Mouse (Mus musculus) cerebellum, postnatal 10 days (tissue): ENCODE data around the gene Fktn.
"Not testable (repeated sequence)": the region's sequence is repeated elsewhere in the genome, so short reads cannot be mapped to it uniquely, and the experiment has no call there.

Experiments used
- DNase-seq, 2 experiments: peaks; one replicate each; pipeline ENCODE4 v3.0.0; 2021; ENCODE audit warnings: mixed read lengths in 2 of 2

Gene Fktn

GRCm38 (mm10) chr4:53713704-53714050 lies at the start of gene Fktn:
Gene Fktn, plus strand, starts transcription at chr4:53713998.
- no peak for DNase-seq

- DNase-seq: no peak
Measured at GRCm38 (mm10) chr4:53682092-53682491, 31.7 kb upstream of the Fktn start.

GRCm38 (mm10) chr4:53688965-53689364 lies 24.8 kb upstream of the Fktn start:
- no peak for DNase-seq

- peak; percentile 29 to 42 for DNase-seq
Measured at GRCm38 (mm10) chr4:53691418-53691817, 22.4 kb upstream of the Fktn start.

- DNase-seq: not testable (repeated sequence)
Measured at GRCm38 (mm10) chr4:53709166-53709565, 4.6 kb upstream of the Fktn start.

- DNase-seq: no peak
Measured at GRCm38 (mm10) chr4:53710021-53710420, 3.8 kb upstream of the Fktn start.

- DNase-seq: no peak
Measured at GRCm38 (mm10) chr4:53710555-53711328, 3.1 kb upstream of the Fktn start.

- peak; percentile 96 to 97 for DNase-seq
Measured at GRCm38 (mm10) chr4:53714051-53714814, 435 bp downstream of the Fktn start.

GRCm38 (mm10) chr4:53715977-53716376 lies 2.2 kb downstream of the Fktn start:
- DNase-seq: peak in 1 of 2 experiments; percentile 29

GRCm38 (mm10) chr4:53717546-53717945 lies 3.7 kb downstream of the Fktn start:
- DNase-seq: no peak

GRCm38 (mm10) chr4:53718261-53718660 lies 4.5 kb downstream of the Fktn start:
- no peak for DNase-seq

GRCm38 (mm10) chr4:53722506-53722905 lies 8.7 kb downstream of the Fktn start:
- DNase-seq: no peak

GRCm38 (mm10) chr4:53726100-53726499 lies 12.3 kb downstream of the Fktn start:
- DNase-seq: not testable (repeated sequence)

GRCm38 (mm10) chr4:53728121-53728520 lies 14.3 kb downstream of the Fktn start:
- no peak for DNase-seq

GRCm38 (mm10) chr4:53738956-53739616 lies 25.3 kb downstream of the Fktn start:
- DNase-seq: peak; percentile 66 to 73

GRCm38 (mm10) chr4:53749831-53750230 lies 36.0 kb downstream of the Fktn start:
- DNase-seq: no peak

- DNase-seq: no peak
Measured at GRCm38 (mm10) chr4:53750391-53751120, 36.8 kb downstream of the Fktn start.

GRCm38 (mm10) chr4:53757030-53757429 lies 43.2 kb downstream of the Fktn start:
- DNase-seq: no peak

- DNase-seq: no peak
Measured at GRCm38 (mm10) chr4:53758764-53759163, 45.0 kb downstream of the Fktn start.

GRCm38 (mm10) chr4:53759678-53760077 lies 45.9 kb downstream of the Fktn start:
- DNase-seq: no peak

GRCm38 (mm10) chr4:53762501-53762900 lies 48.7 kb downstream of the Fktn start:
- DNase-seq: no peak

GRCm38 (mm10) chr4:53770958-53771735 lies 57.3 kb downstream of the Fktn start:
- no peak for DNase-seq
